Mouse (Mus musculus) bone marrow, adult 2 months (tissue): ENCODE measurements at regions not wholly inside any gene's neighbourhood (a gene's known extent, or its start where the extent isn't known, plus 50 kb on each side); places are given as distances from the start of the nearest gene placed in this dataset.

ENCODE experiments used
- H3K27ac ChIP-seq: fragments of 200-500 bp; 2 replicates; pipeline ENCODE4 v1.5.1; 2012; ENCODE audit warnings: low read depth, mild to moderate bottlenecking, control low read depth, inconsistent platforms, low read length; ENCODE audit not compliant: control insufficient read depth, poor library complexity, insufficient read depth
- H3K4me1 ChIP-seq: fragments of 200-500 bp; 2 replicates; pipeline ENCODE4 v1.6.1; 2011; ENCODE audit warnings: low read length; ENCODE audit not compliant: control insufficient read depth, insufficient read depth
- H3K4me3 ChIP-seq: fragments of 200-500 bp; replicated peaks from 2 replicates; pipeline ENCODE3; 2011; ENCODE audit warnings: mild to moderate bottlenecking, low read depth, low read length, control low read depth; ENCODE audit not compliant: control insufficient read depth
- CTCF ChIP-seq: fragments of 200-500 bp; IDR thresholded peaks from 2 replicates; pipeline ENCODE4 v1.5.1; 2011; ENCODE audit warnings: low read length, control low read depth; ENCODE audit not compliant: control insufficient read depth, insufficient read depth
- POLR2A ChIP-seq: fragments of 200-500 bp; IDR thresholded peaks from 2 replicates; pipeline ENCODE4 v1.6.1; 2011; ENCODE audit warnings: low read depth, mild to moderate bottlenecking, control low read depth, low read length, borderline replicate concordance; ENCODE audit not compliant: control insufficient read depth
- WGBS: fragments of 180-500 bp; shearing (Covaris S2); methylation state at CpG from one replicate; pipeline ENCODE4 v1.1.7; 2018; 5-methylcytosine and 5-hydroxymethylcytosine counted together

DNA sequence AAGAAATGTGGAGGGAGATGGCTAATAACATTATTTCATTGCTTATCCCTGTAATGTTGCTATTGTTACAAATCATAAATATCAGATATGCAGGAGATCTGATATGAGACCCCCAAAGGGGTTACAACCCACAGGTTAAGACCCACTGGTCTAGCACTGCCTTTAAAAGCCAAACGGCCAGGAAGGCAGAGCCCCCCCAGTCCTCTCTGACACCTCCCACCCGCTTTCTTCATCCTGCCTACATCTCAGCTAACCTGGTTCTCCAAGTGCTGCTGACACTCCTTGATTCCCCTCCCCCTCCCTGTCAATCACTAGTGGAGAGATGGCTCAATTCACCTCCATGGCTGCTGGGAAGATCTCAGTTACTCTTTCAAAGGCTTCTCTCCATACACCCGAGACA lies 94.9 kb downstream of the Tmem30b start:
- H3K27ac ChIP-seq, result no peak overlapping the region
- no peaks in the 10 kb centered on the region; the same call in 1 of the 2 replicates for H3K4me1 ChIP-seq
- no peak for TF ChIP-seq CTCF
- no peak for TF ChIP-seq POLR2A
- WGBS, result 77% methylated on average over 3 of the region's 3 CpGs
- H3K4me3 ChIP-seq, result no peak overlapping the region

DNA sequence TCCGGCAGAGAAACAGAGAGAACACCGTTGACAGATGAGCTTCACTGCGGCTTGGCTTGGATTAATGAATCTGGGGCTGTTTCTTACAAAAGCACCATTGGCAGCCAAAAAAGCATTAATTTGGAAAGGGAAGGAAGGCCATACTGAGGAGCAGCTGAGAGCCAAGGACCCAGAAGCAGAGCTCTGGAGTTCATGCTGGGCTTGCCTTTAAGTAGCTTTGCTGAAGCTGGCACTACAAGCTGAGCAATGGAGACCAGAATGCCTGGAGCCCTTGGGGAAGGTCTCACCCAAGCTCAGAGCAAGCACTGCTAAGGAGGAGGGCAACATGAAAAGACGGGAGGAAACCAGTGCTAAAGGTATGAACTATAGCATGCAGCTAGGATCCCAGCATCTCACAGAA lies 95.7 kb downstream of the Tmem30b start:
- H3K4me1 ChIP-seq, result no peaks in the 10 kb centered on the region; the same call in 1 of the 2 replicates
- H3K4me3 ChIP-seq, result no peak overlapping the region
- no peak overlapping the region for H3K27ac ChIP-seq
- no peak for TF ChIP-seq POLR2A
- TF ChIP-seq CTCF, result no peak
- WGBS, result 84% methylated on average over 4 of the region's 4 CpGs

DNA sequence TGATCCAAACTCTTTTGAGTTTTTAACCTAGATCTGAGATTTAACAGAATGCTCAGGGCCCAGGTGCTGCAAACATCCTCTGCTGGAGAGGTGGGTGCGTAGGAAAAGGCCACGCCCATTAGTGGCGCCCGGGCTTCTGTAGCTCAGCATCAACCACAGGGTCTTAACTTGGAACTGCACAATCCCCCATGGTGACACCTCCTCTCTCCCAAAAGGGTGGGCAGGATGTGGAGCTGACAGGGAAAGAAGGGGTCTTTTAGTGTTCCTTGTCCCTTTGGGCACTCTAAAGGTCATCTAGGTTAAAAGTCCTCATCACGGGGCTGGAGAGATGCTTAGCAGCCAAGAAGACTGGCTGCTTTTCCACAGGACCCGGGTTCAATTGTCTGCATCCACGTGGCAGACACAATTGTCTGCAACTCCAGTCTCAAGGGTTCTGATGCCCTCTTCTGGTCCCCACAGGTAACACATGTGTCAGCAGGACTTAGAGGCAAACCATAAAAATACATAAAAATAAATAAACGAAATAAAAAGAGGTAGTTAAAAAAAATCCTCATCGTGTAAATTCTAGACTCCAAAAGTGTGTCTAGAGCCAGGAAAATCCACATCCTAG lies 96.2 kb downstream of the Tmem30b start:
- 53% methylated on average over 9 of the region's 9 CpGs for WGBS

DNA sequence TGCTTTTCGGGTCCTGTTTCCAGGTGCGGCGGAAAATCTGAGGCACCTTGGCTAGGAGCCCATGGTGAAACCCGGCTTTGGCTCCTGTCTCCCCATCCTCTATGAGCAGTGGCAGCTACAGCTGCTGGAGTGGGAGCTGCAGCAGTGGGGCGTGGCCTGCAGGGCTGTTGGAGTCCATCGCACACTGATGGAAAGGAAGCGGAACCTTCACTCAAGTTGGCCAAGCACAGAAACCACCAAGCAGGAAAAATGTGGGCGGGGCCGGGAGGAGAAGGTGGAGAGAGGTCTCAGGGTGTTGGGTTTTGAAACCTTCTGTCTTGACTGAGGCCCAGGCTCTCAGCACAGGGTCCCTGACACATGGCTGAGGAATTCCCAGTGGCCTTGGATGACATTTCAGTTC lies 97.1 kb downstream of the Tmem30b start:
- no peak overlapping the region for H3K27ac ChIP-seq
- TF ChIP-seq POLR2A (no peak), CTCF (no peak)
- H3K4me1 ChIP-seq, result peaks cover 4% of the 10 kb centered on the region
- WGBS, result 11% methylated on average over 9 of the region's 9 CpGs
- no peak overlapping the region for H3K4me3 ChIP-seq

More for the DNA sequence above, 96.2 kb downstream of the Tmem30b start:
- H3K27ac ChIP-seq, result no peak overlapping the region
- no peak overlapping the region for H3K4me3 ChIP-seq
- peaks cover 2% of the 10 kb centered on the region for H3K4me1 ChIP-seq
- TF ChIP-seq CTCF, result peak; percentile 50; the same call in 1 of the 2 replicates
- no peak for TF ChIP-seq POLR2A

DNA sequence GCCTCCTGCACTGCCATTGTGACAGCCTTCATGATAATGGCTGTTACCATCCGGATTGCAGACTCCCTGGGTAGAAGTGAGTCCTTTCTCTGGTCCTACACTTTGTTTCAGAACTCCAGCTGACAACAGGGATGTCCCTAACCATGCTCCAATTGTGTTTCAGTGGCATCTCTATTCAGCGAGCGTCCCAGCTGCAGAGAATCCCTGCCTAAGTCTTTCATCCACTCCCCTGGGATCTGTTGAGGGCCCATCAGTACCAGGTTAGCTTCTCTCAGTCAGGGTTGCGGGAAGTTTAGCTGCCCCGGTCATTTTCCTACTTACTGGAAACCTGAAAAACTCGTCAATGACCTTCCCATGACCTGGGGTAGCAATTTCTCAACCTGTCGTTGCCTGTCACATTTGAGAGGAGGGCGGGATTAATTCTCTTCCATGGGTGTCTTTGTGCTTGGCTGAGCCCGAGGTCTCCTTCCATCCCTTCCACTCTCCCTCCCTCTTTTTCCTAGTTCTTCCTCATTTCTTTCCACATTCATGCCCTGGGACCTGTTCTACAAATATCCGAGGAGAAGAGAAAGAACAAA lies 97.7 kb downstream of the Tmem30b start:
- H3K27ac ChIP-seq, result no peak overlapping the region
- WGBS, result 58% methylated on average over 10 of the region's 10 CpGs
- TF ChIP-seq CTCF (no peak), POLR2A (no peak)
- no peak overlapping the region for H3K4me3 ChIP-seq
- H3K4me1 ChIP-seq, result peaks cover 4% of the 10 kb centered on the region

DNA sequence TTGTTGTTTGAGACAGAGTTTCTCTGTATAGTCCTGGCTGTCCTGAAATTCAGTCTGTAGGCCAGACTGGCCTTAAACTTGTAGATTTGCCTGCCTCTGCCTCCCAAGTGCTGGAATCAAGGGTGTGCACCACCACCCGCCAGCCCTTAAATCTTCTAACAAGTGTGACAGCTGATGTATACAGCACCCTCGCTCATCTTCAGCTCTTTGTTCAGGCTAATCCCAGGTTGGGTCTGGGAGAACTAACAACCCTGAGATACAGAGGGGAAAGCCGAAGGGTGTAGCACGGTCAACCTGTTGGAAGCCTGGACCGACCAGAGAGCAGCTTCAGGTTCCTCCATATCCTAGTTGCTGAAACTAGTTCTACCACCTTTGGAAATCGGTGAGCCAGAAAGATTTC lies 99.0 kb downstream of the Tmem30b start:
- no peak overlapping the region for H3K4me3 ChIP-seq
- WGBS, result 65% methylated on average over 6 of the region's 6 CpGs
- H3K4me1 ChIP-seq, result peaks cover 4% of the 10 kb centered on the region
- no peak overlapping the region for H3K27ac ChIP-seq
- no peak for TF ChIP-seq POLR2A
- TF ChIP-seq CTCF, result no peak

DNA sequence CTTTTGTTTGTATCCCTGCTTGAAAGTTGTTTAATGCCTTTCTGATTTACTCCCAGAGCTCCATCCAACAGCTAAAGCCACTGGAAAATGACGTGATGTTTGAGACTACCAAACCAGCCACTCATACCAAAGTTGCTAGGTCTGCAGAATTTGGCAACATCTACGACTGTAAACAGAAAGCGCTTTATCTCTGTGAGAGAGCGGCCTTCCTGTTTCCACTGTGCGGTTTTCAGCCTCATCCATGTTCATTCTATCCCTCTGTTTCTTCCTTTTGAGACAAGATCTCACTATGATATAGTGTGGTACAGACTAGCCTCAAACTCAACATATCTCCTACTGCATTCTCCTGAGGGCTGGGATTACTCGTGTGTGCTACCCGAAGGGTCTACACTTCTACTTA lies 100.0 kb downstream of the Tmem30b start:
- 13% methylated on average over 7 of the region's 7 CpGs for WGBS
- H3K4me3 ChIP-seq, result no peak overlapping the region
- no peak overlapping the region for H3K27ac ChIP-seq
- H3K4me1 ChIP-seq, result peaks cover 4% of the 10 kb centered on the region
- TF ChIP-seq POLR2A (no peak), CTCF (no peak)

DNA sequence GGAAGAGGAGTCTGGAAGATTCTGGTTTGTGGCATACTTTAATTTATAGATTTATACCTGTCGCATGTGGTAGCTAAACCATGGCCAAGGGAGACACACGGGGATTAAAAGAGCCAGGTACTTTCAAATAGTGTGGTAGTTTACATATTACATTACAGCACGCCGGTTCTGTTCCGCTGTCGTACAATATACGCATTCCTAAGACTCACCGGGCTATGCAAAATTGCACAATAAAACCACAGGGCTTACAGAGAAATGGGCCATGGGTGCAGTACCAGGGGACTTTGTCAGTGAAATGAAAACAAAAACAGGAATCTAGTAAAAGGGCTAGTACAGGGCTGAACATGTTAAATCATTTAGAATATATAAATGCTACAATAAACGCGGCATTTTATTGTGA lies 100.6 kb downstream of the Tmem30b start:
- no peak for TF ChIP-seq CTCF
- TF ChIP-seq POLR2A, result no peak
- 46% methylated on average over 10 of the region's 10 CpGs for WGBS
- H3K4me3 ChIP-seq, result no peak overlapping the region
- peaks cover 4% of the 10 kb centered on the region for H3K4me1 ChIP-seq
- H3K27ac ChIP-seq, result no peak overlapping the region
